Mouse (Mus musculus) spleen, postnatal 10 days (tissue): ENCODE results near the gene Krit1.
"Not testable (repeated sequence)": the region's sequence is repeated elsewhere in the genome, so short reads cannot be mapped to it uniquely, and the experiment has no call there.

ENCODE experiments used
- DNase-seq, 2 experiments: peaks; one replicate each; pipeline ENCODE4 v3.0.0; 2021 to 2022; ENCODE audit warnings: low spot score in 2 of 2

The Krit1 gene

GRCm38 (mm10) chr5:3886862-3887261 lies 83.9 kb downstream of the Krit1 start:
- DNase-seq: not testable (repeated sequence)

DNA sequence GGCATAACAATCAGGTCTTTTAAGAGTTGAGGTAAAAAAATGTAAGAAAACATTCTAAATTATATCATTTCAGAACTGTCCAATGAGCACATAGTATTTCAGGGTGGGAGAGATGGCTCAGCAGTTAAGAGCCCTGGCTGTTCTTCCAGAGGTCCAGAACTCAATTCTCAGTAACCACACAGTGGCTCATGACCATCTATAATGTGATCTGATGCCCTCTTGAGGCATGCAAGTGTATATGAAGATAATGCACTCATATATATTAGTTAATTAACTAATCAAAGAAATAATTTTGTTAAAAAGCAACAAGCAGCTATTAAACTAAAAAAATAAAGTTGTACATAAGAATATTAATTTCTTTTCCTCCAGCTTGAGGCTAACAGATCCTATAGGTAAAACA lies 86.2 kb downstream of the Krit1 start:
- DNase-seq: no peak

DNA sequence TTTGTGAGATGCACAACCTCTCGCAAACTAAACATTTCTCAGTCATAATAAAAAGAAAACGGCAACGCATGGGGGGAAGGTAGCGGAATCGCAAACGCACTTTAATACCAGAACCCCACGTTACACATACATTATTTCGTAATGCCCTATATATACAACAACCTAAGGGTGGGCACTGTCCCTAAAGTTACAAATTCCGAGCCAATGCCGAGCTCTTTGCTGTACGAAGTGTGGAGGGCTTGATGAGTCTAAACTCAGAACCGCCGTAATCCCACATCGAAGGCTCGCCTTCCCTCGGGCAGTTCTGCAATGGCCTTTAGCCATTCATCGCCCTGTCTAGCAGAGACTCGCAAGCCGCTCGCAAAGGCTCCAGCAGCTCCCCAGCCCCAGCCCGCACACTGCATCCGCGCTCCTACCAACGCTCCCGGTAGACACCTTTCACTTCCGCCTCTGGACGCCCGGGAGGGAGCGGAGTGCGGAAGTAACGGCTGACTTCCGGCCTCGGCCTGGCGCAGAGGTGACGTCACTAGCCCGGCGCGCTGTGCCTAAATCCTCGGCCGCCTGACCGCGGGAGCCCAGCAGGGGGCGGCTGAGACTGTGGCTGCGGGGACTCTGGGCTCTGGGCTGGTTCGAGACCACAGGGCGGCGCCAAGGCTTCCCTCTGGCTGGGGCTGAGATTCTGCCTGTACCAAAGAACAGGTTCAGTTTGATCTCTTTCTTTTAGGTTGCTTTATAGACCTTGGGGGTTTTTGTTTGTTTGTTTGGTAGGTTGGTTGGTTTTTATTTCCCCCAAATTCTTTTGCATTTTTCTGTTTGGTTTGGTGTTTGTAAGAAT lies 90.7 kb downstream of the Krit1 start, which contains the start of gene Mterf1a:
Mterf1a (minus strand) TSS at position 475 of the 835 bp plus-strand sequence.
- DNase-seq: peak; percentile 13 to 20

- not testable (repeated sequence) for DNase-seq
Measured at GRCm38 (mm10) chr5:3894294-3894619, 91.3 kb downstream of the Krit1 start.
